ENCODE assay signal across 9 mouse cellular contexts in genomic region chr1:132125803-132126405, GRCm38 (mm10). TPM values are rescaled to one million over a fixed set of nuclear protein-coding genes. Genes with fewer than 3 reads are reported as not detected.
DNase-seq lines count a peak whose midpoint lies in the region; ATAC-seq and TF ChIP-seq lines count a peak whose summit lies in the region.
"Had no signal": no experiment of that assay in that cellular context is flagged by ENCODE, and none has a peak within 500 bp of the region (broad histone marks: within the 10 kb centered on the region; RNA-seq: fewer than 3 reads in every experiment).

No protein-coding gene starts in this region.

- in situ Hi-C loops in ES-E14 (cut with MboI; ENCODE audit: low sequenced_read_pairs in 2 of 2, unreplicated experiment in 2 of 2) = no loop called here

- no peaks in the 10 kb centered on the region for H3K27me3 ChIP-seq in hindbrain, embryonic 10.5 days (ENCODE audit: insufficient read depth, poor library complexity, severe bottlenecking)
- H3K27me3 ChIP-seq in hindbrain, embryonic 12.5 days = no peaks in the 10 kb centered on the region
- no peaks in the 10 kb centered on the region for H3K27me3 ChIP-seq in heart, postnatal 0 days (ENCODE audit: control insufficient read depth, insufficient read depth, low read length)
- H3K27me3 ChIP-seq in liver, embryonic 15.5 days = no peaks in the 10 kb centered on the region
- no peaks in the 10 kb centered on the region for H3K27me3 ChIP-seq in forebrain, embryonic 12.5 days
- H3K27me3 ChIP-seq: embryonic facial prominence, embryonic 13.5 days had no signal

- no peak overlapping the region for H3K4me2 ChIP-seq in hindbrain, embryonic 12.5 days (replicated peaks)
- no peak overlapping the region for H3K4me2 ChIP-seq in heart, postnatal 0 days (ENCODE audit: low read depth, low read length)
- H3K4me2 ChIP-seq in liver, embryonic 15.5 days = no peak overlapping the region
- H3K4me2 ChIP-seq in forebrain, embryonic 12.5 days = no peak overlapping the region
- H3K4me2 ChIP-seq: embryonic facial prominence, embryonic 13.5 days had no signal

- no peaks in the 10 kb centered on the region for H3K36me3 ChIP-seq in hindbrain, embryonic 10.5 days
- no peaks in the 10 kb centered on the region for H3K36me3 ChIP-seq in hindbrain, embryonic 12.5 days
- H3K36me3 ChIP-seq in ES-E14 (ENCODE audit: control insufficient read depth, insufficient read depth, low read length, poor library complexity, severe bottlenecking) = peaks cover 2% of the 10 kb centered on the region; the same call in 1 of the 2 replicates
- no peaks in the 10 kb centered on the region for H3K36me3 ChIP-seq in heart, postnatal 0 days (replicated peaks; ENCODE audit: control insufficient read depth, insufficient read depth, low read length)
- H3K36me3 ChIP-seq in liver, embryonic 15.5 days (replicated peaks) = no peaks in the 10 kb centered on the region
- no peaks in the 10 kb centered on the region for H3K36me3 ChIP-seq in forebrain, embryonic 12.5 days (replicated peaks)
- H3K36me3 ChIP-seq: embryonic facial prominence, embryonic 13.5 days had no signal

- no peak overlapping the region for H3K4me3 ChIP-seq in hindbrain, embryonic 10.5 days
- H3K4me3 ChIP-seq in hindbrain, embryonic 12.5 days = no peak overlapping the region
- H3K4me3 ChIP-seq in ES-E14 (ENCODE audit: insufficient read depth in 1 of 2, low read depth in 1 of 2, low read length in 2 of 2, poor library complexity in 1 of 2, severe bottlenecking in 1 of 2) = peak overlapping the region; percentile 7 to 17; a peak in 1 of 4 replicates
- H3K4me3 ChIP-seq in heart, postnatal 0 days (ENCODE audit: low read depth, low read length) = no peak overlapping the region
- H3K4me3 ChIP-seq in liver, embryonic 15.5 days (replicated peaks) = no peak overlapping the region
- H3K4me3 ChIP-seq in gastrocnemius, adult 2 months = no peak overlapping the region
- no peak overlapping the region for H3K4me3 ChIP-seq in forebrain, embryonic 12.5 days (replicated peaks)
- H3K4me3 ChIP-seq: embryonic facial prominence, embryonic 13.5 days had no signal

- DNase-seq in hindbrain, embryonic 10.5 days (ENCODE audit: low spot score) = no peak
- DNase-seq in ES-E14 (ENCODE audit: low read depth, low spot score) = no peak
- no peak for DNase-seq in heart, postnatal 0 days (ENCODE audit: low spot score)
- no peak for DNase-seq in gastrocnemius, adult 2 months
- DNase-seq in gastrocnemius, adult 8-10 months (ENCODE audit: low spot score in 2 of 2) = no peak

- no peak for TF ChIP-seq EP300 in heart, postnatal 0 days (IDR thresholded peaks at IDR 0.05; ENCODE audit: low read depth)

- WGBS in hindbrain, embryonic 10.5 days = 72% methylated on average over 6 of the region's 6 CpGs
- WGBS in hindbrain, embryonic 12.5 days = 64% methylated on average over 6 of the region's 6 CpGs
- 59% methylated on average over 6 of the region's 6 CpGs for WGBS in heart, postnatal 0 days
- 26% methylated on average over 6 of the region's 6 CpGs for WGBS in liver, embryonic 15.5 days (ENCODE audit: insufficient replicate concordance)
- WGBS in forebrain, embryonic 12.5 days = 70% methylated on average over 6 of the region's 6 CpGs

- no peak for ATAC-seq in hindbrain, embryonic 12.5 days (ENCODE audit: low FRiP score)
- no peak for ATAC-seq in heart, postnatal 0 days (ENCODE audit: insufficient read depth, low read depth)
- ATAC-seq in liver, embryonic 15.5 days (ENCODE audit: insufficient read depth) = peak; percentile 52; the same call in 1 of the 2 replicates
- ATAC-seq in forebrain, embryonic 12.5 days (ENCODE audit: low FRiP score) = no peak

- H3K9me3 ChIP-seq in hindbrain, embryonic 10.5 days = no peaks in the 10 kb centered on the region
- H3K9me3 ChIP-seq in hindbrain, embryonic 12.5 days (replicated peaks) = no peaks in the 10 kb centered on the region
- no peaks in the 10 kb centered on the region for H3K9me3 ChIP-seq in ES-E14 (ENCODE audit: control insufficient read depth, insufficient read depth, low read depth, low read length)
- no peaks in the 10 kb centered on the region for H3K9me3 ChIP-seq in heart, postnatal 0 days (replicated peaks; ENCODE audit: control insufficient read depth, low read length)
- no peaks in the 10 kb centered on the region for H3K9me3 ChIP-seq in liver, embryonic 15.5 days (replicated peaks)
- H3K9me3 ChIP-seq in forebrain, embryonic 12.5 days = no peaks in the 10 kb centered on the region
- H3K9me3 ChIP-seq: embryonic facial prominence, embryonic 13.5 days had no signal

- H3K27ac ChIP-seq in hindbrain, embryonic 10.5 days = peak overlapping the region; percentile 41
- no peak overlapping the region for H3K27ac ChIP-seq in hindbrain, embryonic 12.5 days
- no peak overlapping the region for H3K27ac ChIP-seq in ES-E14 (ENCODE audit: insufficient read depth, low read depth, low read length, poor library complexity, severe bottlenecking)
- H3K27ac ChIP-seq in heart, postnatal 0 days (ENCODE audit: low read depth) = peak overlapping the region; percentile 28; the same call in 1 of the 2 replicates
- no peak overlapping the region for H3K27ac ChIP-seq in liver, embryonic 15.5 days (replicated peaks)
- H3K27ac ChIP-seq in gastrocnemius, adult 2 months = no peak overlapping the region; the same call in 1 of the 2 replicates
- H3K27ac ChIP-seq in forebrain, embryonic 12.5 days = no peak overlapping the region
- H3K27ac ChIP-seq: embryonic facial prominence, embryonic 13.5 days had no signal

- no peak overlapping the region for H3K9ac ChIP-seq in hindbrain, embryonic 12.5 days
- H3K9ac ChIP-seq in ES-E14 (ENCODE audit: insufficient read depth, low read depth, low read length, poor library complexity, severe bottlenecking) = no peak overlapping the region
- no peak overlapping the region for H3K9ac ChIP-seq in heart, postnatal 0 days (replicated peaks; ENCODE audit: low read depth, low read length)
- no peak overlapping the region for H3K9ac ChIP-seq in liver, embryonic 15.5 days
- no peak overlapping the region for H3K9ac ChIP-seq in forebrain, embryonic 12.5 days
- H3K9ac ChIP-seq: embryonic facial prominence, embryonic 13.5 days had no signal

- no peak for TF ChIP-seq CTCF in heart, postnatal 0 days (IDR thresholded peaks at IDR 0.05; ENCODE audit: low read depth)
- no peak for TF ChIP-seq CTCF in gastrocnemius, adult 2 months (IDR thresholded peaks at IDR 0.05)

- H3K4me1 ChIP-seq in hindbrain, embryonic 10.5 days (replicated peaks) = peaks cover 37% of the 10 kb centered on the region
- peaks cover 16% of the 10 kb centered on the region; the same call in 1 of the 2 replicates for H3K4me1 ChIP-seq in hindbrain, embryonic 12.5 days
- peaks cover 0 to 2% of the 10 kb centered on the region in 2 experiments; a peak in 1 of 4 replicates for H3K4me1 ChIP-seq in ES-E14 (ENCODE audit: control insufficient read depth in 2 of 2, insufficient read depth in 2 of 2, low read length in 2 of 2, poor library complexity in 1 of 2)
- H3K4me1 ChIP-seq in heart, postnatal 0 days (ENCODE audit: control insufficient read depth, insufficient read depth) = no peaks in the 10 kb centered on the region
- peaks cover 12% of the 10 kb centered on the region for H3K4me1 ChIP-seq in liver, embryonic 15.5 days (replicated peaks)
- H3K4me1 ChIP-seq in forebrain, embryonic 12.5 days = peaks cover 13% of the 10 kb centered on the region
- H3K4me1 ChIP-seq: embryonic facial prominence, embryonic 13.5 days had no signal

- intact Hi-C loops in gastrocnemius, adult 2 months (cut with DNase I) = loop anchor here (1.0 kb wide), 1 partner anchor 27 kb away; no protein-coding TSS in a partner anchor

TF ChIP-seq in ES-E14, 5 proteins besides CTCF, POLR2A, EP300 and RAD21:
- TF ChIP-seq ZNF384 (IDR thresholded peaks at IDR 0.05; ENCODE audit: low read depth, low read length) = no peak
- TF ChIP-seq CHD2 (IDR thresholded peaks at IDR 0.05; ENCODE audit: low read depth, low read length) = no peak
- TF ChIP-seq HCFC1 (IDR thresholded peaks at IDR 0.05; ENCODE audit: borderline replicate concordance, insufficient read depth, low read length) = no peak
- no peak for TF ChIP-seq MAFK (IDR thresholded peaks at IDR 0.05; ENCODE audit: insufficient read depth, low read depth, low read length)
- TF ChIP-seq ZC3H11A (IDR thresholded peaks at IDR 0.05; ENCODE audit: borderline replicate concordance, low read depth, low read length) = no peak

RNA-seq across cellular contexts. Expression of gene Cdk18, which starts 13.6 kb away (rescaled TPM):
- polyA plus RNA-seq in hindbrain, embryonic 10.5 days (2016; fragmentation: Nextera tagmentation; extraction: Ambion mirVana) = 2.1 and 2.2 TPM in 2 replicates
- polyA plus RNA-seq in hindbrain, embryonic 12.5 days (2016; fragmentation: Nextera tagmentation; extraction: Ambion mirVana) = 0.99 and 1.4 TPM in 2 replicates
- 9.6 and 10.8 TPM in 2 replicates for total RNA-seq in ES-E14 (2012; rRNA removed)
- 4.0 and 6.2 TPM in 2 replicates for total RNA-seq in heart, postnatal 0 days (2014; rRNA removed; ENCODE audit: low replicate concordance)
- polyA plus RNA-seq in heart, postnatal 0 days (2015; fragmentation: Nextera tagmentation; extraction: Ambion mirVana) = 1.9 and 2.0 TPM in 2 replicates
- polyA plus RNA-seq in liver, embryonic 15.5 days (2015; fragmentation: Nextera tagmentation; extraction: Ambion mirVana) = 1.3 TPM in 2 replicates
- 1 to 10 TPM; 3.0 to 4.1 TPM for total RNA-seq in gastrocnemius, adult 2 months (2021)
- 0.56 and 1.0 TPM in 2 replicates for polyA plus RNA-seq in forebrain, embryonic 12.5 days (2016; fragmentation: Nextera tagmentation; extraction: Ambion mirVana)
- 1 to 10 TPM; 4.2 to 6.7 (median 4.2) TPM for total RNA-seq in gastrocnemius, adult 8-10 months (2022)

RNA-seq across cellular contexts. Expression of gene Mfsd4a, which starts 58.0 kb away (rescaled TPM):
- polyA plus RNA-seq in hindbrain, embryonic 10.5 days (2016; fragmentation: Nextera tagmentation; extraction: Ambion mirVana) = 10.7 and 12.2 TPM in 2 replicates
- 15.4 and 16.2 TPM in 2 replicates for polyA plus RNA-seq in hindbrain, embryonic 12.5 days (2016; fragmentation: Nextera tagmentation; extraction: Ambion mirVana)
- total RNA-seq in ES-E14 (2012; rRNA removed) = 1.3 and 2.4 TPM in 2 replicates
- 4.4 and 4.5 TPM in 2 replicates for total RNA-seq in heart, postnatal 0 days (2014; rRNA removed; ENCODE audit: low replicate concordance)
- polyA plus RNA-seq in heart, postnatal 0 days (2015; fragmentation: Nextera tagmentation; extraction: Ambion mirVana) = 4.2 and 6.4 TPM in 2 replicates
- 3.7 and 4.6 TPM in 2 replicates for polyA plus RNA-seq in liver, embryonic 15.5 days (2015; fragmentation: Nextera tagmentation; extraction: Ambion mirVana)
- total RNA-seq in gastrocnemius, adult 2 months (2021) = 1 to 10 TPM; 4.4 to 9.8 TPM
- 14.2 and 16.0 TPM in 2 replicates for polyA plus RNA-seq in forebrain, embryonic 12.5 days (2016; fragmentation: Nextera tagmentation; extraction: Ambion mirVana)
- total RNA-seq in gastrocnemius, adult 8-10 months (2022) = 10 to 100 TPM; 11.6 to 17.4 (median 14.7) TPM

Comparison
In these comparisons a context has a peak if more than half of its experiments do, and no peak if none do; other contexts are left out.
1. H3K27ac ChIP-seq: peak in hindbrain, embryonic 10.5 days (single experiment) and heart, postnatal 0 days (single experiment); none in hindbrain, embryonic 12.5 days (single experiment), ES-E14 (single experiment), liver, embryonic 15.5 days (single experiment), gastrocnemius, adult 2 months (single experiment) and forebrain, embryonic 12.5 days (single experiment).
2. H3K4me3 ChIP-seq: peak in ES-E14 (2 of 2); none in hindbrain, embryonic 10.5 days (single experiment), hindbrain, embryonic 12.5 days (single experiment), heart, postnatal 0 days (single experiment), liver, embryonic 15.5 days (single experiment), gastrocnemius, adult 2 months (single experiment) and forebrain, embryonic 12.5 days (single experiment).